In the genomic region with DNA sequence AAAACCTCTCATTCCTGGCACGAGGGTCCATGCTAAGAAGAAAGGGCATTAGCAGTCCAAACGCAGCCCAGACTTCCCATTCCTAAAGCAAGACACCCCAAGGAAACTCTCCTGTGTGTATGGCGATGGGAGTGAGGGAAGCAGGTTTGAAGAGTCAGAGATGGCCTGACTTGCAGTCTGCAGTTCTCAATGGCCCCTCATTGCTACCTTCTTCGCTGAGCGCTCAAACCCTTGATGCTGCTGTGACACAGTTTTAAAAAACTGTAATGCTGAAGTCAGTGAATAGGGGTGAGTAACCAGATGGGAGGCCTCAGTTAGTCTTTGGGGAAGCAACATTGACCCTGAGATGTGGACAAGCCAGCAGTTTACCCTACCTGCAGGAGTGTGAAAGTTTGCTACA, we compare ENCODE assay signal across 25 mouse cellular contexts. TPM values are rescaled to one million over a fixed set of nuclear protein-coding genes. Genes with fewer than 3 reads are reported as not detected.
DNase-seq lines count a peak whose midpoint lies in the region; ATAC-seq and TF ChIP-seq lines count a peak whose summit lies in the region.
"Had no signal": no experiment of that assay in that cellular context is flagged by ENCODE, and none has a peak within 500 bp of the region (broad histone marks: within the 10 kb centered on the region; RNA-seq: fewer than 3 reads in every experiment).

No protein-coding gene starts in this region.

- TF ChIP-seq CTCF in stomach, postnatal 0 days (IDR thresholded peaks at IDR 0.05; ENCODE audit: low read depth), result no peak

- H3K9me3 ChIP-seq in forebrain, embryonic 11.5 days (ENCODE audit: control insufficient read depth, low read length), result no peaks in the 10 kb centered on the region
- no peaks in the 10 kb centered on the region for H3K9me3 ChIP-seq in forebrain, embryonic 16.5 days (ENCODE audit: control insufficient read depth, low read length)
- no peaks in the 10 kb centered on the region for H3K9me3 ChIP-seq in heart, embryonic 10.5 days
- no peaks in the 10 kb centered on the region for H3K9me3 ChIP-seq in stomach, postnatal 0 days (ENCODE audit: control insufficient read depth, low read length)
- H3K9me3 ChIP-seq: embryonic facial prominence, embryonic 10.5 days; embryonic facial prominence, embryonic 12.5 days; forebrain, embryonic 12.5 days; G1E had no signal

- no peak overlapping the region for H3K4me2 ChIP-seq in forebrain, embryonic 11.5 days (ENCODE audit: low read depth, low read length, severe bottlenecking)
- no peak overlapping the region for H3K4me2 ChIP-seq in forebrain, embryonic 16.5 days (ENCODE audit: low read length)
- H3K4me2 ChIP-seq in stomach, postnatal 0 days (replicated peaks; ENCODE audit: low read depth), result no peak overlapping the region

- H3K4me3 ChIP-seq in forebrain, embryonic 11.5 days (ENCODE audit: low read depth, low read length), result no peak overlapping the region
- H3K4me3 ChIP-seq in forebrain, embryonic 16.5 days (replicated peaks; ENCODE audit: low read length), result no peak overlapping the region
- no peak overlapping the region for H3K4me3 ChIP-seq in heart, embryonic 10.5 days
- H3K4me3 ChIP-seq in stomach, postnatal 0 days (ENCODE audit: low read depth, low read length), result no peak overlapping the region

- 86% methylated on average over 5 of the region's 5 CpGs for WGBS in forebrain, embryonic 11.5 days
- 85% methylated on average over 5 of the region's 5 CpGs for WGBS in forebrain, embryonic 16.5 days
- WGBS in heart, embryonic 10.5 days, result 68% methylated on average over 5 of the region's 5 CpGs
- 84% methylated on average over 5 of the region's 5 CpGs for WGBS in stomach, postnatal 0 days

- no peak overlapping the region for H3K9ac ChIP-seq in forebrain, embryonic 11.5 days (ENCODE audit: low read length)
- no peak overlapping the region for H3K9ac ChIP-seq in forebrain, embryonic 16.5 days (replicated peaks; ENCODE audit: low read depth, low read length)
- H3K9ac ChIP-seq in stomach, postnatal 0 days (ENCODE audit: low read length), result no peak overlapping the region
- H3K9ac ChIP-seq: embryonic facial prominence, embryonic 12.5 days; forebrain, embryonic 12.5 days had no signal

- DNase-seq in forebrain, embryonic 11.5 days (ENCODE audit: low spot score), result peak; percentile 33
- DNase-seq in heart, embryonic 10.5 days (ENCODE audit: low spot score), result peak; percentile 57
- no peak for DNase-seq in heart, adult 18-20 months
- peak; percentile 22 for DNase-seq in testis, postnatal 10 days (ENCODE audit: low spot score)
- DNase-seq in testis, postnatal 14 days (ENCODE audit: low spot score), result no peak
- DNase-seq in stomach, postnatal 0 days (ENCODE audit: low spot score), result peak; percentile 7
- DNase-seq: B cell, adult 2 months; cerebellum, adult 11-12 months; cerebellum, adult 2 months; cerebellum, adult 9-10 months had no signal

- no peak for TF ChIP-seq EP300 in stomach, postnatal 0 days (optimal IDR thresholded peaks at IDR 0.05)

- ATAC-seq in forebrain, embryonic 11.5 days (replicated peaks; ENCODE audit: low FRiP score), result no peak
- no peak for ATAC-seq in forebrain, embryonic 16.5 days
- no peak for ATAC-seq in stomach, postnatal 0 days (ENCODE audit: low FRiP score, low TSS enrichment)
- ATAC-seq: activated CD4-positive, CD25-positive, alpha-beta regulatory T cell, adult 4 months; CD4-positive, CD25-positive, alpha-beta regulatory T cell, adult 4 months; forebrain, embryonic 14.5 days; Patski had no signal

- no peak overlapping the region for H3K27ac ChIP-seq in forebrain, embryonic 11.5 days (ENCODE audit: low read depth, low read length)
- H3K27ac ChIP-seq in forebrain, embryonic 16.5 days (ENCODE audit: low read length), result no peak overlapping the region
- no peak overlapping the region for H3K27ac ChIP-seq in heart, embryonic 10.5 days
- H3K27ac ChIP-seq in stomach, postnatal 0 days (replicated peaks), result no peak overlapping the region
- H3K27ac ChIP-seq: embryonic facial prominence, embryonic 10.5 days; embryonic facial prominence, embryonic 12.5 days; forebrain, embryonic 12.5 days had no signal

- H3K27me3 ChIP-seq in forebrain, embryonic 11.5 days (ENCODE audit: control insufficient read depth, insufficient read depth, low read length), result peaks cover 29% of the 10 kb centered on the region
- peaks cover 35% of the 10 kb centered on the region for H3K27me3 ChIP-seq in forebrain, embryonic 16.5 days (replicated peaks; ENCODE audit: control insufficient read depth, insufficient read depth, low read length)
- peaks cover 69% of the 10 kb centered on the region for H3K27me3 ChIP-seq in heart, embryonic 10.5 days (ENCODE audit: insufficient read depth, poor library complexity, severe bottlenecking)
- peaks cover 5% of the 10 kb centered on the region; the same call in 1 of the 2 replicates for H3K27me3 ChIP-seq in stomach, postnatal 0 days (ENCODE audit: control insufficient read depth, insufficient read depth, low read length)

- H3K4me1 ChIP-seq in forebrain, embryonic 11.5 days (replicated peaks; ENCODE audit: control insufficient read depth, insufficient read depth, low read length), result no peaks in the 10 kb centered on the region
- peaks cover 8% of the 10 kb centered on the region for H3K4me1 ChIP-seq in forebrain, embryonic 16.5 days (replicated peaks; ENCODE audit: control insufficient read depth, insufficient read depth, low read length)
- peaks cover 11% of the 10 kb centered on the region for H3K4me1 ChIP-seq in heart, embryonic 10.5 days
- H3K4me1 ChIP-seq in stomach, postnatal 0 days (replicated peaks; ENCODE audit: control insufficient read depth, insufficient read depth), result no peaks in the 10 kb centered on the region

- H3K36me3 ChIP-seq in forebrain, embryonic 11.5 days (ENCODE audit: control insufficient read depth, insufficient read depth, low read length), result no peaks in the 10 kb centered on the region
- no peaks in the 10 kb centered on the region for H3K36me3 ChIP-seq in forebrain, embryonic 16.5 days (ENCODE audit: control insufficient read depth, insufficient read depth)
- H3K36me3 ChIP-seq in heart, embryonic 10.5 days, result no peaks in the 10 kb centered on the region
- H3K36me3 ChIP-seq in stomach, postnatal 0 days (ENCODE audit: control insufficient read depth, insufficient read depth, low read length), result no peaks in the 10 kb centered on the region
- H3K36me3 ChIP-seq: embryonic facial prominence, embryonic 10.5 days; embryonic facial prominence, embryonic 12.5 days; forebrain, embryonic 12.5 days; G1E had no signal

RNA-seq across cellular contexts. Expression of a gene that starts 0.8 kb away (rescaled TPM):
- not detected in 2 replicates for polyA plus RNA-seq in forebrain, embryonic 11.5 days (2014; fragmentation: Nextera tagmentation; extraction: Ambion mirVana)
- polyA plus RNA-seq in forebrain, embryonic 16.5 days (2015; fragmentation: Nextera tagmentation; extraction: Ambion mirVana), result 0.15 TPM in 1 of 2 replicates, not detected in the other
- polyA plus RNA-seq in heart, embryonic 10.5 days (2016; fragmentation: Nextera tagmentation; extraction: Ambion mirVana), result not detected in 2 replicates
- total RNA-seq in heart, adult 18-20 months (2021), result not detected
- polyA plus RNA-seq in stomach, postnatal 0 days (2015; fragmentation: Nextera tagmentation; extraction: Ambion mirVana), result 0.18 TPM in 1 of 2 replicates, not detected in the other
- total RNA-seq: adrenal gland, adult 18-20 months; adrenal gland, adult 8-10 months; adrenal gland, postnatal 14 days; adrenal gland, postnatal 36 days; CH12.LX; G1E had no signal
- polyA plus RNA-seq: activated CD4-positive, CD25-positive, alpha-beta regulatory T cell, adult 4 months; CD4-positive, CD25-positive, alpha-beta regulatory T cell, adult 4 months; embryonic facial prominence, embryonic 10.5 days; embryonic facial prominence, embryonic 14.5 days; forebrain, embryonic 12.5 days; forebrain, embryonic 14.5 days; G1E; Patski had no signal

RNA-seq across cellular contexts. Expression of a gene that starts 44.9 kb away (rescaled TPM):
- polyA plus RNA-seq in forebrain, embryonic 11.5 days (2014; fragmentation: Nextera tagmentation; extraction: Ambion mirVana), result 16.4 and 22.1 TPM in 2 replicates
- 37.5 and 50.3 TPM in 2 replicates for polyA plus RNA-seq in forebrain, embryonic 16.5 days (2015; fragmentation: Nextera tagmentation; extraction: Ambion mirVana)
- polyA plus RNA-seq in heart, embryonic 10.5 days (2016; fragmentation: Nextera tagmentation; extraction: Ambion mirVana), result 38.0 and 54.3 TPM in 2 replicates
- total RNA-seq in heart, adult 18-20 months (2021), result 10 to 100 TPM; 33.3 to 36.9 TPM
- polyA plus RNA-seq in stomach, postnatal 0 days (2015; fragmentation: Nextera tagmentation; extraction: Ambion mirVana), result 9.3 and 12.1 TPM in 2 replicates

Comparison
In these comparisons a context has a peak if more than half of its experiments do, and no peak if none do; other contexts are left out.
1. DNase-seq: peak in forebrain, embryonic 11.5 days (single experiment), heart, embryonic 10.5 days (single experiment), testis, postnatal 10 days (single experiment) and stomach, postnatal 0 days (single experiment); none in heart, adult 18-20 months (0 of 2) and testis, postnatal 14 days (single experiment).